Mouse (Mus musculus) heart, adult 8-10 months (tissue): ENCODE measurements around the gene Hoxd3. TPM values are rescaled to one million over a fixed set of nuclear protein-coding genes. Genes with fewer than 3 reads are reported as not detected.
A peak's percentile ranks its signal among the peaks of the same experiment; 100 is the strongest.

Source experiments
- DNase-seq: peaks from one replicate; pipeline ENCODE4 v3.0.0; 2022; ENCODE audit warnings: low spot score
- total RNA-seq, 4 experiments: library from RNA; stranded (reverse); gene quantifications; 2 replicates each; pipeline ENCODE4 v1.2.4; 2022

The Hoxd3 gene
- total RNA-seq, 4 experiments from 2014 or later = 0.16 TPM; not detected in 3

DNA sequence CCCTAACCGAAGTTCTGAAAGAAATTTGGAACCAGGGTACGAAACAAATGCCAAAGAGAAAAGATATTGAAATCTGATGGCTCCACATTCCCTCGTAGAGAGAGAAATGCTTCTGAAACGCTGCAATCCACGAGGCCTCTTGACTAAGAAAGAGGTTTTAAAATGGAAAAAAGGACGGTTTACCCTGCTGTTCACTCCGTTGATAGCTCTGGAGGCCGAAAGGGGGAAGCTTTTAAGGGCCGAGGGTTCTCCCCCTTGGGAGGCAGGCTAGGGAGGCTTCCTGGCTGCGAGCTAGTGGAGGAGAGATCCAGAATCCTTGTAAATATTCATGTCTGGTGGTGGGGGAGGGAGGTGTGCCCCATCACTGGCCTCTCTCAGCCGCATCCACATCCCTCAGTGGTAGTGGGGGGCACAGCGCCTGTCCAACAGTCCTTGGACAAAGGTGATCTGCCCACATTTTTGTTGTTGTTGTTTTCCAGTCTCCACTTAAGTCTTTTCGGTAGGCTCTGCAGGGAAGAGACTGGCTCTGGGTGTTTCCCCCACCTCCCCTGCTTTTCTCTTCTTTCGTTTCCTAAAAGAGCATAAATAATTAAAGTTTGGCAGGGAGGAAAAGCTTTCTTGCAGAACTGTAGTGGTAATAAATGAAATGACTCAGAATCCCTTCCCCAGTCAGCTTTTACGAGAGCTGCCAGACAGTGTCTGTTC lies 32.7 kb upstream of the Hoxd3 start, which contains the start of gene Hoxd11:
TSS of gene Hoxd11 (plus strand) at position 667 of the 705 bp plus-strand sequence.
- DNase-seq = no peak

DNA sequence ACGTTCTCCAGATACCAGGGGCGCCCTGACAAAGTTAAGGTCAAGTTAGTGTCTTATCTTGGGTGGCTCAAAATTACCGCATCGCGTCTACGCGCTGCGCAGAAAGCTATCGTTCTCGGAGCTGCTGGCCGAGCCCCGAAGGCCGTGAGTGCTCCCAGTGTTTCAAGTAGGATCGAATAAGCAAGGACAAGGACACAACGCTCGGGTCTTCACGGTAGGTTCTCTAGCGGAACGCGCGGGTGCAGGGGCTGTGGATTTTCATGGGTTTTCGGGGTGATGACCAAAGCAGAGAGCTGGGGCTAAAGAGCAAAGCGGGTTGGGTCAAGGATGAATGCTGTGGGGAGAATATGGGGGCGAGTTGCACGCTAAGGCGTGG lies 32.1 kb upstream of the Hoxd3 start:
- no peak for DNase-seq

DNA sequence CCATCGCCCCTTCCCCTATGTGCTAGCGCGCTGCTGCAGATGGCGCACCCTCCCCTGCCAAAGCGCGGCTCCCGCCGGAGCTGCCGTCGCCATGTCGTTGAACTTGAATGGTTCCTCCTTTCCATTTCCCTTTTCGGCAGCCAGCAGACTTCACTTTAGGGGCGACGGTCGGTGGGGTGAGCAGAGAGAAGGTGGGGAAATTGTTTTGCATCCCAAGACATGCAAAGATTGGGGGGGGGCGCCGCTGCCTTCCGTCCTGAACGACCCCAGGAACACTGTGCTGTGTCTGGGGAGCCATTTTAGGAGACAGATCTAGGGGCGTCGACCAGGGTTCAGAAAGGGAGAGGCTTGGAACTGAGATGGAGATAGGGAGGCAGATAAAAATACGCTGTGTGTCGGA lies 31.7 kb upstream of the Hoxd3 start:
- DNase-seq = no peak

DNA sequence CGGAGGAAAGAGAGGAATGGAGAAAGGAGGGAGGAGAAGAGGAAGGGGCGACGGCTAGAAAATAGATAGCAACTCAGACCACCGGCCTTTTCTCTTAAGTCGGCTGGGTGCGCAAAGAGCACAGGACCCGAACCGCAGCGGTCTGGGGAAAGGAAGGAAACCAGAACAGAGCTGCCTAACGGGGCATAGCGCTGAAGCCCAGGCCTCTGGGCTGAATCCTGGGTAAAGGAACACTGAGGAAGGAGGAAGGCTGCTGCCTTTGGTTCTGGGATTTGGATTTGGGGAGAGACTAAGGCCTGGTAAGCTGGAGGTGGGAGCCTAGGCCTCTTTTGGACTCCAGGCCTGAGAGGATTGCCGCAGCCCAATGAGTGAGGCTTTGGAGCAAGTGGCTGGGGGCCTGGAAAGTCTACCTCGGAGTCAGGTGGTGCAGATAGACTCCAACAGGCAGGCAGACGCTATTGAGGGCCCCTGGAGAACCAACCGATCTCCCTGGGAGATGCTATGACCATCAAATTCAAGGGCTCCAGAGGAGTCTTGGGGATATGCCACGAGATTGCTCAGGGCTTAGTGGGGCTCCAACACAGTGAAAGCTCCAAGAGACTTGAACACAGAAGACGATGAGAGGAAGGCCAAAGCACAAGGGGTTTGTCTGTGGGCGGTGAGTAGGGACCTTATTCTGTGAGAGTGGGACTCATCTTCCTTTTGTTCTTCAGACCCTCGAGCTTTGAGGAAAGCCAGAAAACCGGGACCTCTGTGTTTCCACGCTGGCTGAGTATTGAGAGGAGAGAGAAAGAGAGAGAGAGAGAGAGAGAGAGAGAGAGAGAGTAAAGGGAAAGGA lies 30.9 kb upstream of the Hoxd3 start:
- no peak for DNase-seq

DNA sequence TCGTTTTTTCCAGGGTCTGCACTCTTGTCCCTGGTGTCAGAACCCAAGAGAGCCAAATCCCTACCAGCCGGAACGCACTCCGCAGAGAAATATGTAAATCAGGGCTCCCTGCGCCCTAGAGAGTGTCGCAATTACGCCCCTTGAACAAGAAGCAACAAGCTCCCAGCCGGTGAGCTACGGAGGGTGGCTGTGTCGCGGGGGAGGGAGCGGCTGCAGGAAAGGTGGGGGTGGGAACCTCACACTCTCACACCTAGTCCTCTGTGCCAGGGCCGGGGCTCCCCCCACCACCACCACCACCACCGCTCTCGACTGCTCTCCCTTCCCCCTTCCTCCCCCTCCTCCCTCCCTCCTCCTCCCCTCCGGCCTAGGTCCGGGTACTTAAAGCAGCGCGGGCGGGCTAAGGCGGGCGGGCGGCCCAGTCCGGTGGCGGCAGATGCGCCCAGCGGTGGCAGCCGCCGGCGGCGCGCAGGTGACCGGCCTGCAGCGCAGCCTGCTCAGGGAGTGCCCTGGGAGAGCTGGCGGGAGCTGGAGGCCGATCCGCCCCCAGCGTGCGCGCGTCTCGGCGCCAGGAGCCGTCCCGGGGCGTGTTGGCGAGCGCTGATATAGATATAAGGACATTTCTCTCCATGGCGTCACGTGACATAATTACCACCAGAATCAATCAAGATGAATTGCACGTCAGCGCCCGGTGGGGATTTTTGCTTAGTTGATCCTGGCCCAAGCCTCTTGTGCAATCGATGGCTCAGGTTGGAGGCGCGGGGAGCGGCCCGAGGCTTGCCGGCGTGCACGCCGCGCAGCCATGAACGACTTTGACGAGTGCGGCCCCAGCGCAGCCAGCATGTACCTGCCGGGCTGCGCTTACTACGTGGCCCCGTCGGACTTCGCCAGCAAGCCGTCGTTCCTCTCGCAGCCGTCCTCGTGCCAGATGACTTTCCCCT lies 29.9 kb upstream of the Hoxd3 start:
- no peak for DNase-seq

DNA sequence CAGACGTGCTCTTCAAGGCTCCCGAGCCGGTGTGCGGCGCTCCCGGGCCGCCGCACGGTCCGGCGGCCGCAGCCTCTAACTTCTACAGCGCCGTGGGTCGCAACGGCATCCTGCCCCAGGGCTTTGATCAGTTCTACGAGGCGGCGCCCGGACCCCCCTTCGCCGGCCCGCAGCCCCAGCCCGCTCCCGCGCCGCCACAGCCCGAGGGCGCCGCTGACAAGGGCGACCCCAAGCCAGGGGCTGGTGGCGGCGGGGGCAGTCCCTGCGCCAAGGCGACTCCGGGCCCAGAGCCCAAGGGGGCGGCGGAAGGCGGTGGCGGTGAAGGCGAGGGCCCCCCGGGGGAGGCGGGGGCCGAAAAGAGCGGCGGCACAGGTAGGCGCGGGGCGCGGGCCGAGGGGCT lies 28.9 kb upstream of the Hoxd3 start:
- DNase-seq = no peak

DNA sequence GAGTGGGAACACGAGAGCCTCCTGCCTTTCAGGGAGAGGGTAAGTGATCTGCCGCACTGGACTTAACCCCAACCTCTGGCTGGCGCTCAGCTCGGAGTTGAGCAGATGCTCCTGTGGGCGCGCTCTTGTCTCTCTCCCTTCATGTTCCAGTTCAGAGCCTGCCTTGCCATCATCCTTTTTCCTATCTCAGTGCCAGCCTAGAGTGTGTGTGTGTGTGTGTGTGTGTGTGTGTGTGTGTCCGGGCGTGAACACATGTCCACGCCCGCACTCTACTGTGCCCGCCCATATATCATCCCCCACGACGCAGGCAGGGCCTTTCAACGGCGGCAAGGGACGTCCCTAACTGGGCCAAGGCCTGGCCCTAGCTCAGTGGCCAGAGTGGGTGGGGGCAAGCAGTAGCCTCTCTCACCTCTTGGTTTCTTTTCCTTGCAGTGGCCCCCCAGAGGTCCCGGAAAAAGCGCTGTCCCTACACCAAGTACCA lies 28.2 kb upstream of the Hoxd3 start:
- no peak for DNase-seq

DNA sequence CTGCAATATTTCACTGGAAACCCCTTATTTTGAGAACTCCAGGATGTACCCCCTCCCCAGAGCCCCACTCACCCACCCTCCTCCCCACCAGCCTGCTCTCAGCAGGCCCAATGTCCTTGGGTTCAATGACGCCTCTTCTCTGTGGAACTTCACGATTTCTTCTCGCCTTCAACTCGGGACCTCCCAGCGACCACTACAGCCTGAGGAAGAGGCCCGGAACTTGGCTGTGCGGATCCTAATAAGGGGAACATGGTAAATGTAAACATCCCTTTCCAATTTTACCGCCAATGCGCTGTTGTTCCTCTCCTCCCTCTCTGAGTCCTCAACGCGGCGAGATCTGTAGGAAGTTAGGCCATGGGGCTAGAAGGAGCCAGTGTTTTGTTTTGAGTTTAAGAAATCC lies 27.6 kb upstream of the Hoxd3 start:
- DNase-seq = no peak

DNA sequence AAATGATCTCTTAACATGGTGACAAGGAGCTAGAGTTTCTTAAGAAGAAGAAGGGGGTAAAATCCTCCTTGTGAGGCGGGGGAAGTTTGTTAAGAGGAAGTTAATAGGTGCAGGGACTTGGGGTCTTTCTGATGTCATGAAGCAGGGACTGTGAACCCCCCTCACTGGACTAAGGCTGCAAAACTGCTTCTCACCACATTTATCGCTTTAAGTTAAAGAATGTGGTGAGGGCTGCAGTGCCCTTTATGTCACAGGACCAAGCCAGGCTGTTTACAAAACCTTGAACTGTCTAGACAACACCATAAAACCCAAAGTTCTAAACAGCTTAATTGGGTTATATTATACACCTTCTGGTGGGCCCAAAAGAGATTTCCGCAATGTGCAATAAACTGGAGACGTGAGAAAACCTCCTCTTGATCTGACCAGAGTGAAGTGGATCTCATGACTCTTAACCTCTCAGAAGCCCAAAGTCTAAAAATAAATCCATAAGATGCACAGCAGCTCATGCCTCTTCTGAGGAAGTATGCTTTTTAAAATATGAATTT lies 26.6 kb upstream of the Hoxd3 start:
- no peak for DNase-seq

DNA sequence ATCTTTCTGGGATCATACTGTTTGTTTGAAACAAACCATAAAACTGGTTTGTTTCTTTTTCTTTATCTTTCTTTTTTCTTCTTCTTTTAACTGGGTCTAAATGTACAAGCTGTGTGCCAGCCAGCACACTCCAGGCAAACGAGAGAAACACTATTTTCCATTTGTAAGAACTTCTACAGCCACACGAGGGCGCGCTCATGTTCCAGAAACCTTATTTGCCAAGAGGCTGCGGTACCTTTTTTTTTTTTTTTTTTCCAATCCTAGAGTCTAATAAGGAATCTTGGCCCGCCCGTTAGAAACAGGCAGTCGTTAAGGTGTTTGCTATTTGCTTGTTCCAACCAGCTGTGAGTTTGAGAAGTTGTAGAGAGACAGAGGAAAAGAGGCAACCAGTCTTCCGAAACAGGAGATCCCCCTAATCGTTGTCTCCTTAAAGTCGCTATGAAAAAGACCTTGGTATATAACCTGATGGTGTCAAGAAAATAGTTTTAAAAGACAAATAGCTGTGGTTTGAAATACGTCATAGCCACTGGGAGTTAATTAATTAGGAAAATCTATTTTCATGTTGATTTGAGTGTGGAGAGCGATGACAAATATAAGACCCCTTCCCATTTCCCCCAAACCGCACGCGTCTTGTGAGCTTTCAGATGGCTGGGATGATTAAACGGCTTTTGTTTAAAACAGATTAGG lies 25.3 kb upstream of the Hoxd3 start:
- DNase-seq = peak; percentile 44

DNA sequence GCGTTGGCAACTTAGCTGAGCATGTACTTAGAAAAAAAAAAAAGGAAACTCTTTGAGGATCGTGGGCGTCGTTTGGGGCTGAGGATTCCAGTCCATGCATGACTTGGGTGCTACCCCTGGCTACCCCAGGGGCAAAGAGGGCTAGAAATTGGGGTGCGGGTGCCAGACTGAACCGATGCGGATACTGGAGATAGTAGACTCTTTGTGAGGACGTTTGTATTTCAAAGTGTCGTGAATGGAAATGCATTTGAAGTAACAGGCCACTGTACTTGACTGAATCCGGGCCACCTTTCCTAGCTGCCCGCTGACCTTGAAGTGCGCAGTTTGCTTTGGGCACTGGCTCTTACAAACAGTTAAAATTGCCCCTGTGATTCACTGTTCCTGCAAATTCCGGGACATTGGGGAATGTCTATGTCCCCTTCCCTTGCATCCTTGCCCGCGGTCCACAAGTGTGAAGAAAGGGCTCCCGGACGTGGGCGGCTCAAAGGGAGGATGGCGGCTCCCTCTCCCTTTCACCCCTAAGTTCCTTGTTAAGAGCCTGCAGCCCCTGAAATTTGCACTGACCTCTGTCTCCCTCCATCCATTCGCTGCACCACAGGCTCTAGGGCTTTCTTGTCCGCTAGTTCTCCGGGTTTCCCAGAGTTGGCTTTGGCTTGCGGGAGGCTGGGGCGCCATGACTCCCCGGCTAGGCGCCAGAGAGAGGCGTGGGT lies 24.6 kb upstream of the Hoxd3 start:
- DNase-seq = no peak

DNA sequence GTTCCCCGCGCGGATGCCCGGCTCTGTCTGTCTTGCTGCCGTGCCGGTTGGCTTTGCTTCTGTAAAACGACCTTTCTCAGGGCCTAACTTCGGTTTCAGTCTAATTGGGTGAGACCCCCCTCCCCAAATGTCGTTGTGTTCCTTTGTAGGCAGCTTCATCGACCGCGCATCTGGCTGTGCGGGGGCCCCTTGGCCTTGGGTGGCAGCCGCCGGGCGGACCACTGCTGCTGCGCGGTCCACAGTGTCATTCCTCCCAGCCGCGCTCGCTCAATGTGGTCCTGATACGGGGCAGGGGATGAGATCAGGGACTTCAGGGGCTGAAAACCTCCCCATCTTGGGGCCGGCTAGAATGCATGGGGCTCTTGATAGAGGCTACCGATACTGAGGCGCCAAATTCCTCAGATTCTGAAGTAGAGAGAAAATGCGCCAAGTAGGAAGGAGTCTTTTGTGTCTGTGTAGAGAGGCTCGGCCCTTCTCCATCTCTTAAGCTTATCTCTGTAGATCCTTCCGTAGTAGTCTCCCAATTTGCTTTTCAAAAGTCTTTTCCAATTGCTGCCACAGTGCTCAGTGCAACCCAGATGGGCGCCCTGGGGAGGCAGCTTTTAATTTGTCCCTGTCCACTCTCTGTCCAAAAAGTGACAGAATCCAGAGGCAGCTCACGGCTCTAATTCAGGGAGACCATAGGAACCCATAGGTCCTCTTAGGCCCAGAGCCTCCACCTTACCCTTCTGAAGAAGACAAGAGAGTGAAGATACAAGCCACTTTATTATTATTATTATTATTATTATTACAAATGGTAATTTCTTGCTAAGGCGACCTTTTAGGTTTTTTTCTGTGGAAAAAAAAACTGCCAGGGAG lies 23.8 kb upstream of the Hoxd3 start:
- DNase-seq = no peak

DNA sequence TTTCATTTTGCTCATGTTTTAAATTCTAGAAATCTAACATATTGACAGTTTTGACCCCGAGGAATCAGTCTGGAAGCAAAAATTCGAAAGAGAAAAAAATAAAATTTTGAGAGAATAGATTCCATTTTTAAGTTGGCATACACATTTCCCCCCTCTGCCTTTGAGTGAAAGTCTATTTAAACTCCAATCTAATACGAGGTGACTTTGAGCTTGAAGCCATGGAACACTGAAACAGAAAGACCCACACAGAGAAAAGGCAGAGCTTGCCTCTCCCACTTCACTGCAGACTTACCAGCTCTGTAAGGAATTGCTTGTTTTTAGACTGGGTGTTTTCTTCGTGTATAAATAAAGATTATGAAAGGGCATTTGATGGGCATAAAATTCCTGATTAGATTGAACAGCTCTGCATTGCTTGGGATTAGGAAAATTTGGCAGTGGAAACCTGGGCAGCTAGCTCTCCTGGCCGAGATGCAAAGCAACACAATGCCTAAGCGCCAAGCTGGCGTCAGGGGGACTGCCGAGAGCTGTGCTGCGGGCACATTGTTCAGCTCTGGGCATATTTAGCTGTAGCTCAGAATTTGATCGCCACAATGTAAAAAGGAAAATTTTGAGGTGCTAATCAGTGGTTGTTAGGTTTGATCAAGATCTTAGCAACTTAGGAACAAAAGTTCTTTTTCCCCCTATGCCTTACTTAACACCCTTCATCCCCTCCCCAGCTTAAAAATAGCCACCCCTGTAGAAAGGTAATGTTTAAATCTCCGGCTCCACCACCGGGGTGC lies 22.7 kb upstream of the Hoxd3 start:
- DNase-seq = no peak

DNA sequence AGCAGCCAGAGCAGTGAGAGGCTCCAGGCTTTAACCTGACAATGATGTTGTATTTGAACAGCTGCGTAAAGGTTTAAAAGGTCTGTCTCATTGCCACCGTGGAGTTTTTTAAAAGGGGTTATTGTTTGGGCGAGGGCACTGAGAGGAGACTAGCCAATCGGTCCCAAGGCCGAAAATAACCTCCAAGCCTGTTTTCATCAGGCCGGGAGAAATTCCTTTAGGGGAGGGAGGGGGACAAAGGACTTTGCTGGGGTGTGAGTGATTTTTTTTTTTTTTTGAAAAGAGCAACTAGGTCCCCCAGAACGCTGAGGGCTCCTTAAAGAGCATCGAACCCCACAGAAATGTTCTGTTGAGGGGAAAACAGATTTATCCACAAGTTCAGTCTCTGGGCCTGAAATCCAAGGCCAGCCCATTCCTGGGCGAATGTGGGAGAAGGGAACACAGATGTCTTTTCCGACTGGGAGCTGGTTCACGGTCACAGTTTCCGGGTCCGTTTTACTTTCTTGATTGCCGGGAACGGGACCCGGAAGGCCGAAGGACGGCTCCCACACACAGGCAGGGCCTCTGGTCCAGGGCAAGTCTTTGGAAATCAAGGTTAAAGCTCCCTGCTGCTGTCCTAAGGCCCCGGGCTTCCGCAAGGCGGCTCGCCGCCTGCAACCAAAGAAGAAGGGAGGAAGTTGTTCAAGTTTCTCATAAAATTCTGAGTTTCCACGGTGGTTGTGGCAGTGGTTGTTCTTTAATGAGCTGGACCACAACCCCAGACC lies 22.0 kb upstream of the Hoxd3 start:
- DNase-seq = no peak

DNA sequence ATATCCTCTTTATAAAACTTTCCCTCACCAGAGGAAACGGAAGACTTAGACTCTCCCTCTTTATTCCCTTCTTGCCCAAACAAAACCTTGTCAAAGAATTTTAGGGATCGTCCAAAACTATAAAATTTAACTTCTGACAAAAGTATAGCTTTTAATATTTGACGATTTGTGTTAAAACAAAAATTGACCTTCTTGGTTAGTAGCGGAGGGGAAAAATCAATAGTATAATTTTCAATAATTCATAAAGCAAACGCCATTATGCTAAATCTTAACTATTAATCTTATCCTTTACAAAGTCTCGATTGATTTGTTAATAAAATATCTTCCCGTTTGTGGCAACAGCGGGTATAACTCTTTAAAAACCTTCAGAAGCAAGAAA lies 21.4 kb upstream of the Hoxd3 start:
- DNase-seq = no peak

DNA sequence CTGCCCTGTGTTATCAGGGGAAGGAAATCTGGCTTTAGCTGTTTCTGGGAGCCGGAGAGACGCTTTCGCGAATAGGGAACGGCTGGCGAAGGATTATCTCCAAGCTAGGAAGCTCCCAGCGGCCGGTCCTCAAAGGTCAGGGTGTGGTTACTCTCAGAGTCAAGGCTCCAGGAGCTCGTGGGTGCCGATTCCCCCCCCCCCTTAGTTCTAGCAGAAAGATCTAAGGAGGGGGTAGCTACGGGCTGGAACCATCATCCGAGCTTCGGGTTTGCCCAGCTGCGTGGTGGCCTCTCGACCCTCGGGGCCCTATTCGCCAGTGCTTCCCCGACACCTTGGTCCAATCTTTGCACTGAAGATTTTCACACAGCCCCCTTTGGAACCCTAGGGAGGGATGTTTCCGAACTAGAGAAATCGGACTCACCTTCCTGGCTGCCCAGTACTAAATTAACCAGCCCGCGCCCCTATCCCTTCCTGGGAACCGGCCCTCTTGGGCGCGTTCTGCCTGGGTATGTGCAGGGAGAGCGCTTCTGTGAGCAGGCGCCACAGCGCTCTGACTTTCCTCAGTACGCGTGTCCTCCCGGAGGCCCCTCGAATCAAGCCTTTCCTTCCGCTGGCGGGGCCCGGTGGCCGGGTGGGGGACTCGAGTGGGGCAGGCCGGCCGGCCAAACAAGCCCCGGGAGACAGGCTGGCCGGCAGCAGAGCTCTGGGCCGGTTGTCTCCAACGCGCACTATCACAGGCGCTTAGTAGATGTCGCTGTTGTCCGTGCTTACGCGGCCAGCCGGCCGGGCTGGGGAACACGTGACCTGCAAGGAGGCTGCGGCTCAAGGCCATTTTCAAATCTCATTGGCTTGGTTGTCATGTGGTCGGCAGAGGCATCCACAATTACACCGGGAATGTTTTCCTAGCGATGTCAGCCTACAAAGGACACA lies 20.4 kb upstream of the Hoxd3 start, which contains the start of gene Hoxd10:
TSS of gene Hoxd10 (plus strand) at position 903 of the 930 bp plus-strand sequence.
- no peak for DNase-seq
